Mouse (Mus musculus): ENCODE results near the gene Vwa8. TPM values are rescaled to one million over a fixed set of nuclear protein-coding genes. Genes with fewer than 3 reads are reported as not detected.

The Vwa8 gene
- total RNA-seq, 2 experiments from 2014 or later, result 23.3 to 28.0 TPM

GRCm38 (mm10) chr14:79137100-79137499 lies 288.2 kb downstream of the Vwa8 start:
- no peak for DNase-seq (ENCODE audit: extremely low spot score in 1 of 2, low spot score in 1 of 2)

- DNase-seq (ENCODE audit: extremely low spot score in 1 of 2, low spot score in 1 of 2), result no peak
These were observed 290.3 kb downstream of the Vwa8 start for GRCm38 (mm10) chr14:79139096-79139651.

GRCm38 (mm10) chr14:79139918-79140825 lies 291.3 kb downstream of the Vwa8 start:
- DNase-seq (ENCODE audit: extremely low spot score in 1 of 2, low spot score in 1 of 2), result no peak

GRCm38 (mm10) chr14:79140826-79141219 lies 292.0 kb downstream of the Vwa8 start:
- DNase-seq (ENCODE audit: extremely low spot score in 1 of 2, low spot score in 1 of 2), result no peak

GRCm38 (mm10) chr14:79142342-79142741 lies 293.5 kb downstream of the Vwa8 start:
- no peak for DNase-seq (ENCODE audit: extremely low spot score in 1 of 2, low spot score in 1 of 2)

- DNase-seq (ENCODE audit: extremely low spot score in 1 of 2, low spot score in 1 of 2), result no peak
These were observed 294.8 kb downstream of the Vwa8 start for GRCm38 (mm10) chr14:79143696-79144095.

- no peak for DNase-seq (ENCODE audit: extremely low spot score in 1 of 2, low spot score in 1 of 2)
These were observed 295.7 kb downstream of the Vwa8 start for GRCm38 (mm10) chr14:79144278-79145224.

- DNase-seq (ENCODE audit: extremely low spot score in 1 of 2, low spot score in 1 of 2), result no peak
These were observed 302.9 kb downstream of the Vwa8 start for GRCm38 (mm10) chr14:79151711-79152110.

GRCm38 (mm10) chr14:79153896-79154295 lies 305.0 kb downstream of the Vwa8 start:
- no peak for DNase-seq (ENCODE audit: extremely low spot score in 1 of 2, low spot score in 1 of 2)

- DNase-seq (ENCODE audit: extremely low spot score in 1 of 2, low spot score in 1 of 2), result no peak
These were observed 306.1 kb downstream of the Vwa8 start for GRCm38 (mm10) chr14:79154961-79155360.

- DNase-seq (ENCODE audit: extremely low spot score in 1 of 2, low spot score in 1 of 2), result no peak
These were observed 307.9 kb downstream of the Vwa8 start for GRCm38 (mm10) chr14:79156526-79157411.

- no peak for DNase-seq (ENCODE audit: extremely low spot score in 1 of 2, low spot score in 1 of 2)
These were observed 308.8 kb downstream of the Vwa8 start for GRCm38 (mm10) chr14:79157451-79158218.

- no peak for DNase-seq (ENCODE audit: extremely low spot score in 1 of 2, low spot score in 1 of 2)
These were observed 309.3 kb downstream of the Vwa8 start for GRCm38 (mm10) chr14:79158219-79158521.

GRCm38 (mm10) chr14:79158673-79159200 lies 309.9 kb downstream of the Vwa8 start:
- DNase-seq (ENCODE audit: extremely low spot score in 1 of 2, low spot score in 1 of 2), result no peak

GRCm38 (mm10) chr14:79159451-79159850 lies 310.6 kb downstream of the Vwa8 start:
- DNase-seq (ENCODE audit: extremely low spot score in 1 of 2, low spot score in 1 of 2), result no peak

- no peak for DNase-seq (ENCODE audit: extremely low spot score in 1 of 2, low spot score in 1 of 2)
These were observed 311.6 kb downstream of the Vwa8 start for GRCm38 (mm10) chr14:79160486-79160885.

GRCm38 (mm10) chr14:79160966-79161365 lies 312.1 kb downstream of the Vwa8 start:
- no peak for DNase-seq (ENCODE audit: extremely low spot score in 1 of 2, low spot score in 1 of 2)

- no peak for DNase-seq (ENCODE audit: extremely low spot score in 1 of 2, low spot score in 1 of 2)
These were observed 312.9 kb downstream of the Vwa8 start for GRCm38 (mm10) chr14:79161741-79162140.

- no peak for DNase-seq (ENCODE audit: extremely low spot score in 1 of 2, low spot score in 1 of 2)
These were observed 313.8 kb downstream of the Vwa8 start for GRCm38 (mm10) chr14:79162678-79163077.
